Mouse (Mus musculus) ES-E14 (cell line): ENCODE measurements at regions not wholly inside any gene's neighbourhood (a gene's known extent, or its start where the extent isn't known, plus 50 kb on each side); places are given as distances from the start of the nearest gene placed in this dataset.
A peak's percentile ranks its signal among the peaks of the same experiment; 100 is the strongest.

Source experiments
- DNase-seq: peaks from one replicate; pipeline ENCODE4 v3.0.0-alpha.2; 2013; ENCODE audit warnings: low read depth, low spot score
- H3K27ac ChIP-seq: 2 replicates; pipeline ENCODE4 v1.5.1; 2012; ENCODE audit warnings: low read depth, mild to moderate bottlenecking, low read length, moderate library complexity, mixed read lengths; ENCODE audit not compliant: poor library complexity, insufficient read depth, severe bottlenecking
- H3K36me3 ChIP-seq: 2 replicates; pipeline ENCODE4 v1.6.1; 2012; ENCODE audit warnings: mild to moderate bottlenecking, low read length, moderate library complexity, mixed read lengths; ENCODE audit not compliant: control insufficient read depth, poor library complexity, insufficient read depth, severe bottlenecking
- H3K4me1 ChIP-seq, 2 experiments: fragments of 150-350 bp in 1 of 2; sonication (generic) in 1 of 2; 2 replicates each; pipeline ENCODE4 v1.6.1; 2012; ENCODE audit warnings: low read length in 2 of 2, mild to moderate bottlenecking in 1 of 2, mixed read lengths in 1 of 2; ENCODE audit not compliant: control insufficient read depth in 2 of 2, insufficient read depth in 2 of 2, poor library complexity in 1 of 2
- H3K4me3 ChIP-seq, 2 experiments: fragments of 150-350 bp in 1 of 2; sonication (generic) in 1 of 2; 2 replicates each; pipeline ENCODE4 v1.5.1; 2012; ENCODE audit warnings: low read length in 2 of 2, low read depth in 1 of 2, mild to moderate bottlenecking in 1 of 2, mixed read lengths in 1 of 2; ENCODE audit not compliant: insufficient read depth in 1 of 2, poor library complexity in 1 of 2, severe bottlenecking in 1 of 2
- H3K9ac ChIP-seq: 2 replicates; pipeline ENCODE4 v1.6.1; 2012; ENCODE audit warnings: low read depth, mild to moderate bottlenecking, low read length, mixed read lengths; ENCODE audit not compliant: poor library complexity, insufficient read depth, severe bottlenecking
- H3K9me3 ChIP-seq: fragments of 150-350 bp; sonication (generic); 2 replicates; pipeline ENCODE4 v1.6.1; 2012; ENCODE audit warnings: low read depth, mild to moderate bottlenecking, low read length; ENCODE audit not compliant: control insufficient read depth, insufficient read depth
- CHD2 ChIP-seq: IDR thresholded peaks from 2 replicates; pipeline ENCODE4 v1.6.1; 2014; ENCODE audit warnings: mild to moderate bottlenecking, low read depth, low read length, inconsistent platforms
- HCFC1 ChIP-seq: IDR thresholded peaks from 2 replicates; pipeline ENCODE4 v1.6.1; 2012; ENCODE audit warnings: low read length, inconsistent platforms, borderline replicate concordance; ENCODE audit not compliant: insufficient read depth
- MAFK ChIP-seq: IDR thresholded peaks from 2 replicates; pipeline ENCODE4 v1.6.1; 2014; ENCODE audit warnings: mild to moderate bottlenecking, low read depth, low read length, inconsistent platforms; ENCODE audit not compliant: insufficient read depth
- ZC3H11A ChIP-seq: IDR thresholded peaks from 2 replicates; pipeline ENCODE4 v1.6.1; 2012; ENCODE audit warnings: low read depth, mild to moderate bottlenecking, inconsistent platforms, low read length, borderline replicate concordance
- ZNF384 ChIP-seq: IDR thresholded peaks from 2 replicates; pipeline ENCODE4 v1.6.1; 2012; ENCODE audit warnings: low read depth, low read length, inconsistent platforms
- in situ Hi-C, 2 experiments: fragments of 600-800 bp; cut with MboI; formaldehyde crosslinking; loops; one replicate each; pipeline ENCODE4 v1.15.1; 2025; ENCODE audit warnings: low sequenced_read_pairs in 2 of 2, inconsistent platforms in 1 of 2; ENCODE audit not compliant: unreplicated experiment in 2 of 2

- in situ Hi-C loops, result no loop called here
- TF ChIP-seq ZC3H11A (peak; percentile 16; the same call in 1 of the 2 replicates), ZNF384 (no peak), HCFC1 (no peak)
- peak; percentile 15 for DNase-seq
- no peak overlapping the region for H3K27ac ChIP-seq
- no peaks in the 10 kb centered on the region for H3K4me1 ChIP-seq
- H3K9ac ChIP-seq, result no peak overlapping the region
- no peak overlapping the region for H3K4me3 ChIP-seq
- no peaks in the 10 kb centered on the region for H3K36me3 ChIP-seq
- H3K9me3 ChIP-seq, result no peaks in the 10 kb centered on the region
Measured at GRCm38 (mm10) chr4:11903861-11904260, 77.2 kb downstream of the Gm10604 start.

- Histone ChIP-seq H3K9me3 (no peaks in the 10 kb centered on the region), H3K9ac (no peak overlapping the region), H3K4me3 (no peak overlapping the region), H3K4me1 (no peaks in the 10 kb centered on the region), H3K27ac (no peak overlapping the region), H3K36me3 (no peaks in the 10 kb centered on the region)
- DNase-seq, result no peak
- in situ Hi-C loops, result no loop called here
- no peak for TF ChIP-seq ZNF384
- TF ChIP-seq CHD2, result no peak
- no peak for TF ChIP-seq HCFC1
- TF ChIP-seq MAFK, result no peak
- TF ChIP-seq ZC3H11A, result no peak
Measured at GRCm38 (mm10) chr4:11903401-11903800, 77.7 kb downstream of the Gm10604 start.

DNA sequence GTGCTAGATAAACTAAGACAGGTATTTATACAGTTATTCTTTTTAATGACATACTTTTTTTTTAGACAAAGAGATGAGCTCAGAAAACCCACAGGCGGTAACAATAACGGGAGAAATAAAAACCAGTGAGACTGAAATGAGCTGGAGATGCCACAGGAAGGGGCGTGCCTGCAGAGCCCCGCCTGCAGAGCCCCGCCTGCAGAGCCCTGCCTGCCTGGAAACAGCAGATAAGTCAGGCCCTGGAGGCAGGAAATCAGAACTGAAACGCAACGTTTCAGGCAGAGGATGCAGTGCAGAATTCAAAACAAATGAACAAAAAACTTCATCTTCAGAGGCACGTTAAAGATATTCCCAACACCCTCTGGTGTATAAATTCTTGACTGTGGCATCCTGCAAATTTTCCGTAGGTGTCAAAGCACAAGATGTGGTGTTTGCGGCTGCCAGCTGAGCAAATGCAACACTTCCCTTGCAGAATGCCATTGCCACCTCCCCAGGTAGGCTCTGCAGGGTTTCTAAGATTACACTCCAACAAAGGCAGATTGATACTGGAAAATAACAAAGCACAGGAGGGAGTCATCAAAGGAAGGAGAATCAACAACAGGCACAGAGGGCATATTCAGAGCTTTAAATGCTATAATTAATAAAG, 81.0 kb downstream of the Gm10604 start:
- Histone ChIP-seq H3K4me1 (no peaks in the 10 kb centered on the region), H3K9me3 (no peaks in the 10 kb centered on the region), H3K36me3 (no peaks in the 10 kb centered on the region), H3K9ac (no peak overlapping the region), H3K4me3 (no peak overlapping the region), H3K27ac (no peak overlapping the region)
- DNase-seq, result no peak
- TF ChIP-seq ZC3H11A, result no peak
- no peak for TF ChIP-seq MAFK
- TF ChIP-seq CHD2, result no peak
- no peak for TF ChIP-seq ZNF384
- TF ChIP-seq HCFC1, result no peak
- in situ Hi-C loops, result no loop called here

DNA sequence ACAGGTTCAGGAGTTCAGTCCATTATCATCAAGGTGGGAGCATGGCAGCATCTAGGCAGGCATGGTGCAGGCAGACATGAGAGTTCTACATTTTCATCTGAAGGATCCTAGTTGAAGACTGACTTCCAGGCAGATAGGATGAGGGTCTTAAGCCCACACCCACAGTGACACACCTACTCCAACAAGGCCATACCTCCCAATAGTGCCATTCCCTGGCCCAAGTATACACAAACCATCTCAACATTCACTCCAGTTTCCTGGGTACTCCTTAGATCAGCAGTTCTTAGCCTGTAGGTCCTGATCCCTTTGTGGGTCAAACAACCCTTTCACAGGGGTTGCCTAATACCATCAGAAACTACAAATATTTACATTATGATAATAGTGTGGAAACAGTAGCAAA, 83.8 kb downstream of the Gm10604 start:
- no peak overlapping the region for H3K27ac ChIP-seq
- TF ChIP-seq ZNF384 (no peak), HCFC1 (no peak), MAFK (no peak), ZC3H11A (no peak), CHD2 (no peak)
- H3K4me3 ChIP-seq, result no peak overlapping the region
- H3K9me3 ChIP-seq, result no peaks in the 10 kb centered on the region
- in situ Hi-C loops, result no loop called here
- no peak for DNase-seq
- no peaks in the 10 kb centered on the region for H3K36me3 ChIP-seq
- H3K9ac ChIP-seq, result no peak overlapping the region
- no peaks in the 10 kb centered on the region for H3K4me1 ChIP-seq
